ENCODE assay signal across 8 mouse cellular contexts in genomic region chr10:39066962-39067361, GRCm38 (mm10).
DNase-seq lines count a peak whose midpoint lies in the region; ATAC-seq lines count a peak whose summit lies in the region.

No protein-coding gene starts in this region.

- intact Hi-C loops in heart, postnatal 25 days (cut with DNase I): loop anchor here (2.0 kb wide), 1 partner anchor 190 kb away; no protein-coding TSS in a partner anchor

- no peak overlapping the region for H3K9ac ChIP-seq in forebrain, embryonic 12.5 days

- ATAC-seq in forebrain, embryonic 12.5 days (ENCODE audit: low FRiP score): 0 out of 2 replicates have a peak, but pooled peaks have one; percentile 67
- no peak for ATAC-seq in erythroid progenitor cell, adult 5-6 weeks (replicated peaks; ENCODE audit: low FRiP score, poor library complexity, severe bottlenecking)

- no peak overlapping the region for H3K27ac ChIP-seq in forebrain, embryonic 12.5 days

- H3K4me2 ChIP-seq in forebrain, embryonic 12.5 days: no peak overlapping the region

- DNase-seq in ES-CJ7 (ENCODE audit: low read depth, low spot score): peak; percentile 92
- peak; percentile 77 to 87 for DNase-seq in adrenal gland, postnatal 36 days
- peak; percentile 41 for DNase-seq in heart, postnatal 25 days (ENCODE audit: low spot score)
- peak; percentile 30 for DNase-seq in layer of hippocampus, adult 9-11 months
- DNase-seq in lung, postnatal 4 days: peak; percentile 53 to 80
- DNase-seq in right cerebral cortex, postnatal 4 days: peak; percentile 60

- no peaks in the 10 kb centered on the region for H3K9me3 ChIP-seq in forebrain, embryonic 12.5 days

- no peaks in the 10 kb centered on the region for H3K27me3 ChIP-seq in forebrain, embryonic 12.5 days

- H3K4me1 ChIP-seq in forebrain, embryonic 12.5 days: no peaks in the 10 kb centered on the region

- H3K36me3 ChIP-seq in forebrain, embryonic 12.5 days (replicated peaks): no peaks in the 10 kb centered on the region

- no peak overlapping the region for H3K4me3 ChIP-seq in forebrain, embryonic 12.5 days (replicated peaks)

Comparison
In these comparisons a context has a peak if more than half of its experiments do, and no peak if none do; other contexts are left out.
1. DNase-seq: peak in every context shown above with its lines; median percentile 92 in ES-CJ7; 82 in adrenal gland, postnatal 36 days; 66 in lung, postnatal 4 days; 60 in right cerebral cortex, postnatal 4 days; 41 in heart, postnatal 25 days; 30 in layer of hippocampus, adult 9-11 months.